8 mouse cellular contexts compared by ENCODE assay signal in the genomic region with DNA sequence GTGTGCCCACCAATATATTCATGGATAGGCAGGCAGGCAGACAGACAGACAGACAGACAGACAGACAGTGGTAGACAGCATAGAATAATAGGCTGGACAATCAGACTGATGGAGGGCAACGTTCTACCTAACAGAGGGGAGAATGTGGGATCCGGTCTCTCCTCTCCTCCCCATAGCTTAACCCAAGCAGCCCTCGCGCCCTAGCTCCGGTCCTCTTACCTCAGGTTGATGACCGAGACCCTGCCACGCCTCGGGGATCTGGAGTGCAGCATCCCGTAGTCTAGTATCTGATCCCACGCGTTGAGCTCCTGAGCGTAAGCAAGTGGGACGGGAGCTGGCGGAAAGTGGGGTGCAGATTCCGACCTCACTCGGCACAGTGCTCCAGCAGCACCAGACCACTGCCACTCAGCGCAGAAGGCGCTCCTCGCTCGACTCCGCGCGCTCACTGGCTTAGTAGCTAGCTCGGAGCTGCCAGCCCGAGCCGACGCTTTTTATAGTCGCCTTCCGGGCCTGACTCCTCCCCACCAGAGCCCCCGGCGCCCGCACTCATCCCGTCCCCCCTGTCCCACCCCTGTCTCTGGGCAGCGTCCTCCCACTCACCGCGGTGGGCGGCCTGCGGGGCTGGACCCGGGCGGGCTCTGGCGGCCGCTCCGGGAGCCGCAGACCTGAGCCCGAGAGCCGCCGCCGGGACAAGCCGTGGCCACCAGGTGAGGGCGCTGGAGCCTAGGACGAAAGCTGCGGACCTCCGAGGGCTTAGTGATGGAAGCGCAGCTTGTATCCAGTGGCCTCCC. TPM values are rescaled to one million over a fixed set of nuclear protein-coding genes. Genes with fewer than 3 reads are reported as not detected.
DNase-seq lines count a peak whose midpoint lies in the region; ATAC-seq and TF ChIP-seq lines count a peak whose summit lies in the region.

Cemip (minus strand) TSS at position 464 of the 791 bp plus-strand sequence.

- peak within 1 kb of the TSS; percentile 42 for H3K4me3 ChIP-seq in heart, embryonic 12.5 days
- H3K4me3 ChIP-seq in kidney, embryonic 15.5 days (replicated peaks), result peak within 1 kb of the TSS; percentile 48
- H3K4me3 ChIP-seq in limb, embryonic 14.5 days (replicated peaks; ENCODE audit: low read length), result peak within 1 kb of the TSS; percentile 36
- peak within 1 kb of the TSS; percentile 55 for H3K4me3 ChIP-seq in midbrain, embryonic 15.5 days

- peaks cover 12% of the 10 kb centered on the region for H3K4me1 ChIP-seq in heart, embryonic 12.5 days (replicated peaks)
- peaks cover 17% of the 10 kb centered on the region for H3K4me1 ChIP-seq in kidney, embryonic 15.5 days
- H3K4me1 ChIP-seq in limb, embryonic 14.5 days (ENCODE audit: control insufficient read depth, insufficient read depth, low read length), result peaks cover 4% of the 10 kb centered on the region; the same call in 1 of the 2 replicates
- peaks cover 18% of the 10 kb centered on the region for H3K4me1 ChIP-seq in midbrain, embryonic 15.5 days

- H3K27me3 ChIP-seq in heart, embryonic 12.5 days (replicated peaks), result peaks cover 37% of the 10 kb centered on the region
- peaks cover 33% of the 10 kb centered on the region for H3K27me3 ChIP-seq in kidney, embryonic 15.5 days
- H3K27me3 ChIP-seq in limb, embryonic 14.5 days (ENCODE audit: control insufficient read depth, insufficient read depth, low read length), result peaks cover 29% of the 10 kb centered on the region
- H3K27me3 ChIP-seq in midbrain, embryonic 15.5 days (replicated peaks), result peaks cover 22% of the 10 kb centered on the region

- H3K4me2 ChIP-seq in heart, embryonic 12.5 days, result peak within 1 kb of the TSS; percentile 73
- peak within 1 kb of the TSS; percentile 86 for H3K4me2 ChIP-seq in kidney, embryonic 15.5 days
- peak within 1 kb of the TSS; percentile 82 for H3K4me2 ChIP-seq in limb, embryonic 14.5 days (replicated peaks; ENCODE audit: low read depth, low read length, severe bottlenecking)
- H3K4me2 ChIP-seq in midbrain, embryonic 15.5 days, result peak within 1 kb of the TSS; percentile 77

- TF ChIP-seq POLR2A in limb, embryonic 14.5 days (IDR thresholded peaks at IDR 0.05; ENCODE audit: borderline replicate concordance, extremely low read depth, insufficient read depth, insufficient read length), result no peak

- H3K9me3 ChIP-seq in heart, embryonic 12.5 days (replicated peaks), result no peaks in the 10 kb centered on the region
- no peaks in the 10 kb centered on the region for H3K9me3 ChIP-seq in kidney, embryonic 15.5 days (replicated peaks)
- H3K9me3 ChIP-seq in limb, embryonic 14.5 days (ENCODE audit: control insufficient read depth, low read length), result no peaks in the 10 kb centered on the region
- no peaks in the 10 kb centered on the region for H3K9me3 ChIP-seq in midbrain, embryonic 15.5 days

- 0 out of 2 replicates have a peak within 1 kb of the TSS, but pooled peaks have one; percentile 5 for H3K9ac ChIP-seq in heart, embryonic 12.5 days
- H3K9ac ChIP-seq in kidney, embryonic 15.5 days, result peak within 1 kb of the TSS; percentile 24; the same call in 1 of the 2 replicates
- H3K9ac ChIP-seq in limb, embryonic 14.5 days (ENCODE audit: low read depth, low read length, severe bottlenecking), result 0 out of 2 replicates have a peak within 1 kb of the TSS, but pooled peaks have one; percentile 28
- peak within 1 kb of the TSS; percentile 55 for H3K9ac ChIP-seq in midbrain, embryonic 15.5 days

- ATAC-seq in heart, embryonic 12.5 days (ENCODE audit: insufficient number of reproducible peaks, low FRiP score), result peak; percentile 82
- peak; percentile 87 for ATAC-seq in kidney, embryonic 15.5 days (replicated peaks; ENCODE audit: low FRiP score)
- peak; percentile 78 for ATAC-seq in limb, embryonic 14.5 days (ENCODE audit: low FRiP score, low read depth)
- peak; percentile 92 for ATAC-seq in midbrain, embryonic 15.5 days (replicated peaks)

- under 1% methylated on average over 54 of the region's 54 CpGs for WGBS in heart, embryonic 12.5 days
- 1% methylated on average over 54 of the region's 54 CpGs for WGBS in kidney, embryonic 15.5 days
- WGBS in limb, embryonic 14.5 days, result under 1% methylated on average over 42 of the region's 54 CpGs
- WGBS in midbrain, embryonic 15.5 days, result 1% methylated on average over 54 of the region's 54 CpGs

- peak; percentile 70 to 72 for DNase-seq in B cell, adult 2 months
- DNase-seq in brain, adult 2 months (ENCODE audit: low read depth, low spot score), result peak; percentile 92
- DNase-seq in fibroblast of lung, adult 2 months (ENCODE audit: low read depth), result peak; percentile 40
- DNase-seq in limb, embryonic 14.5 days (ENCODE audit: low spot score), result peak; percentile 74
- peak; percentile 22 to 55 for DNase-seq in spleen, postnatal 14 days (ENCODE audit: low spot score in 2 of 2)

- H3K27ac ChIP-seq in heart, embryonic 12.5 days (ENCODE audit: poor library complexity, severe bottlenecking), result no peak within 1 kb of the TSS
- no peak within 1 kb of the TSS for H3K27ac ChIP-seq in kidney, embryonic 15.5 days
- no peak within 1 kb of the TSS for H3K27ac ChIP-seq in limb, embryonic 14.5 days (replicated peaks; ENCODE audit: low read depth, low read length)
- no peak within 1 kb of the TSS for H3K27ac ChIP-seq in midbrain, embryonic 15.5 days

- H3K36me3 ChIP-seq in heart, embryonic 12.5 days, result no peaks in the 10 kb centered on the region
- H3K36me3 ChIP-seq in kidney, embryonic 15.5 days, result no peaks in the 10 kb centered on the region
- H3K36me3 ChIP-seq in limb, embryonic 14.5 days (ENCODE audit: control insufficient read depth, insufficient read depth, low read length), result no peaks in the 10 kb centered on the region
- H3K36me3 ChIP-seq in midbrain, embryonic 15.5 days (replicated peaks), result no peaks in the 10 kb centered on the region

RNA-seq across cellular contexts. Expression of gene Cemip, which starts in this region (rescaled TPM):
- polyA plus RNA-seq in heart, embryonic 12.5 days (2016; fragmentation: Nextera tagmentation; extraction: Ambion mirVana), result 1.0 and 1.1 TPM in 2 replicates
- polyA plus RNA-seq in kidney, embryonic 15.5 days (2015; fragmentation: Nextera tagmentation; extraction: Ambion mirVana), result 0.29 and 0.31 TPM in 2 replicates
- polyA plus RNA-seq in limb, embryonic 14.5 days (2012; rRNA removed), result 0.83 and 0.93 TPM in 2 replicates
- 0.23 and 0.59 TPM in 2 replicates for polyA plus RNA-seq in limb, embryonic 14.5 days (2014; fragmentation: Nextera tagmentation; extraction: Ambion mirVana)
- 0.50 and 0.61 TPM in 2 replicates for polyA plus RNA-seq in midbrain, embryonic 15.5 days (2015; fragmentation: Nextera tagmentation; extraction: Ambion mirVana)

Comparison
In these comparisons a context has a peak if more than half of its experiments do, and no peak if none do; other contexts are left out.
1. Peak in ATAC-seq, H3K4me3 ChIP-seq, H3K9ac ChIP-seq and H3K4me2 ChIP-seq in kidney, embryonic 15.5 days; RNA of the gene not detected or under 1 TPM.
2. Peak in DNase-seq, ATAC-seq, H3K4me3 ChIP-seq, H3K9ac ChIP-seq and H3K4me2 ChIP-seq in limb, embryonic 14.5 days; RNA of the gene not detected or under 1 TPM.
3. Peak in ATAC-seq, H3K4me3 ChIP-seq, H3K9ac ChIP-seq and H3K4me2 ChIP-seq in midbrain, embryonic 15.5 days; RNA of the gene not detected or under 1 TPM.
4. DNase-seq: peak in every context shown above with its lines; median percentile 92 in brain, adult 2 months; 74 in limb, embryonic 14.5 days; 71 in B cell, adult 2 months; 40 in fibroblast of lung, adult 2 months; 38 in spleen, postnatal 14 days.
5. H3K9ac ChIP-seq: peak in every context shown above with its lines; median percentile 55 in midbrain, embryonic 15.5 days; 28 in limb, embryonic 14.5 days; 24 in kidney, embryonic 15.5 days; 5 in heart, embryonic 12.5 days.